Mouse (Mus musculus) neural tube, embryonic 15.5 days (tissue): ENCODE data around the gene Gpr3. TPM values are rescaled to one million over a fixed set of nuclear protein-coding genes. Genes with fewer than 3 reads are reported as not detected.

ENCODE experiments used
- ATAC-seq: fragments of 200-750 bp; cut with Nextera tagmentation; 2 replicates; pipeline ENCODE4 v1.8.0; 2017; ENCODE audit warnings: mild to moderate bottlenecking, moderate TSS enrichment, moderate library complexity; ENCODE audit not compliant: low FRiP score
- H3K27ac ChIP-seq: fragments of 300-500 bp; sonication (generic); replicated peaks from 2 replicates; pipeline ENCODE4 v1.5.1; 2015; ENCODE audit warnings: mild to moderate bottlenecking, inconsistent platforms
- H3K27me3 ChIP-seq: fragments of 300-500 bp; sonication (generic); replicated peaks from 2 replicates; pipeline ENCODE4 v1.6.1; 2015; ENCODE audit warnings: inconsistent platforms
- H3K36me3 ChIP-seq: fragments of 300-500 bp; sonication (generic); 2 replicates; pipeline ENCODE4 v1.6.1; 2015; ENCODE audit warnings: inconsistent platforms
- H3K4me1 ChIP-seq: fragments of 300-500 bp; sonication (generic); 2 replicates; pipeline ENCODE4 v1.6.1; 2015; ENCODE audit warnings: inconsistent platforms
- H3K4me2 ChIP-seq: fragments of 300-500 bp; sonication (generic); 2 replicates; pipeline ENCODE4 v1.6.1; 2015; ENCODE audit warnings: inconsistent platforms, mild to moderate bottlenecking, moderate library complexity
- H3K4me3 ChIP-seq: fragments of 300-500 bp; sonication (generic); replicated peaks from 2 replicates; pipeline ENCODE4 v1.5.1; 2015; ENCODE audit warnings: mild to moderate bottlenecking, inconsistent platforms
- H3K9ac ChIP-seq: fragments of 300-500 bp; sonication (generic); replicated peaks from 2 replicates; pipeline ENCODE4 v1.6.1; 2015; ENCODE audit warnings: mild to moderate bottlenecking, inconsistent platforms
- H3K9me3 ChIP-seq: fragments of 300-500 bp; sonication (generic); replicated peaks from 2 replicates; pipeline ENCODE4 v1.6.1; 2016; ENCODE audit warnings: inconsistent platforms
- WGBS: fragments of 180-500 bp; shearing (Covaris S2); methylation state at CpG from one replicate; pipeline ENCODE4 v1.1.7; 2015; ENCODE audit warnings: mixed read lengths; 5-methylcytosine and 5-hydroxymethylcytosine counted together
- polyA plus RNA-seq: library from polyadenylated mRNA; unstranded; fragments of >200 nt; fragmentation: Nextera tagmentation; extraction: Ambion mirVana; gene quantifications from 2 replicates; pipeline ENCODE4 v1.2.1, GENCODE M21; 2015

Gene Gpr3
- polyA plus RNA-seq, 1 experiment from 2014 or later, result 2.5 TPM

GRCm38 (mm10) chr4:133178305-133178704 is 34.0 kb downstream of the Gpr3 start:
- WGBS, result 94% methylated on average over 5 of the region's 5 CpGs
- H3K36me3 ChIP-seq, result 0 out of 2 replicates have a peak, but pooled peaks cover 2% of the 10 kb centered on the region

GRCm38 (mm10) chr4:133176761-133177403 is 35.5 kb downstream of the Gpr3 start:
- peak overlapping the region; percentile 38 for H3K4me2 ChIP-seq
- WGBS, result 31% methylated on average over 18 of the region's 18 CpGs
- H3K4me3 ChIP-seq, result no peak overlapping the region
- H3K27me3 ChIP-seq, result no peaks in the 10 kb centered on the region
- no peaks in the 10 kb centered on the region for H3K9me3 ChIP-seq
- 0 out of 2 replicates have a peak, but pooled peaks cover 2% of the 10 kb centered on the region for H3K36me3 ChIP-seq
- peak overlapping the region; percentile 79 for H3K27ac ChIP-seq
- peaks cover 29% of the 10 kb centered on the region for H3K4me1 ChIP-seq
- H3K9ac ChIP-seq, result 0 out of 2 replicates have a peak overlapping the region, but pooled peaks have one; percentile 23
- ATAC-seq, result peak; percentile 75

More at GRCm38 (mm10) chr4:133178305-133178704, 34.0 kb downstream of the Gpr3 start:
- Histone ChIP-seq H3K27me3 (no peaks in the 10 kb centered on the region), H3K27ac (no peak overlapping the region), H3K4me2 (no peak overlapping the region), H3K4me1 (peaks cover 29% of the 10 kb centered on the region), H3K9ac (no peak overlapping the region), H3K4me3 (no peak overlapping the region), H3K9me3 (no peaks in the 10 kb centered on the region)
- ATAC-seq, result no peak

GRCm38 (mm10) chr4:133175998-133176760 is 36.2 kb downstream of the Gpr3 start:
- H3K36me3 ChIP-seq, result 0 out of 2 replicates have a peak, but pooled peaks cover 2% of the 10 kb centered on the region
- 0 out of 2 replicates have a peak overlapping the region, but pooled peaks have one; percentile 23 for H3K9ac ChIP-seq
- no peaks in the 10 kb centered on the region for H3K27me3 ChIP-seq
- WGBS, result 34% methylated on average over 14 of the region's 14 CpGs
- no peak overlapping the region for H3K4me3 ChIP-seq
- H3K27ac ChIP-seq, result peak overlapping the region; percentile 79
- H3K4me1 ChIP-seq, result peaks cover 29% of the 10 kb centered on the region
- H3K4me2 ChIP-seq, result peak overlapping the region; percentile 38
- H3K9me3 ChIP-seq, result no peaks in the 10 kb centered on the region
- no peak for ATAC-seq

- no peak for ATAC-seq
- Histone ChIP-seq H3K9ac (no peak overlapping the region), H3K4me2 (no peak overlapping the region), H3K36me3 (0 out of 2 replicates have a peak, but pooled peaks cover 2% of the 10 kb centered on the region), H3K9me3 (no peaks in the 10 kb centered on the region), H3K27me3 (no peaks in the 10 kb centered on the region), H3K4me3 (no peak overlapping the region), H3K4me1 (peaks cover 31% of the 10 kb centered on the region), H3K27ac (0 out of 2 replicates have a peak overlapping the region, but pooled peaks have one; percentile 23)
- WGBS, result 84% methylated on average over 7 of the region's 7 CpGs
Observed at GRCm38 (mm10) chr4:133175274-133175673, 37.1 kb downstream of the Gpr3 start.

- Histone ChIP-seq H3K36me3 (0 out of 2 replicates have a peak, but pooled peaks cover 2% of the 10 kb centered on the region), H3K4me1 (peaks cover 31% of the 10 kb centered on the region), H3K9me3 (no peaks in the 10 kb centered on the region), H3K27me3 (no peaks in the 10 kb centered on the region), H3K4me2 (no peak overlapping the region), H3K27ac (0 out of 2 replicates have a peak overlapping the region, but pooled peaks have one; percentile 4), H3K9ac (no peak overlapping the region), H3K4me3 (no peak overlapping the region)
- WGBS, result 63% methylated on average over 4 of the region's 4 CpGs
- ATAC-seq, result no peak
Observed at GRCm38 (mm10) chr4:133174361-133174760, 38.0 kb downstream of the Gpr3 start.

GRCm38 (mm10) chr4:133172451-133172850 is 39.9 kb downstream of the Gpr3 start:
- ATAC-seq, result no peak
- Histone ChIP-seq H3K27me3 (no peaks in the 10 kb centered on the region), H3K4me1 (peaks cover 26% of the 10 kb centered on the region), H3K4me2 (no peak overlapping the region), H3K4me3 (no peak overlapping the region), H3K9me3 (no peaks in the 10 kb centered on the region), H3K27ac (no peak overlapping the region), H3K36me3 (no peaks in the 10 kb centered on the region), H3K9ac (no peak overlapping the region)
- WGBS, result 90% methylated on average over 4 of the region's 4 CpGs

- Histone ChIP-seq H3K9me3 (no peaks in the 10 kb centered on the region), H3K9ac (no peak overlapping the region), H3K36me3 (no peaks in the 10 kb centered on the region), H3K27me3 (no peaks in the 10 kb centered on the region), H3K27ac (no peak overlapping the region), H3K4me3 (no peak overlapping the region), H3K4me1 (peaks cover 9% of the 10 kb centered on the region), H3K4me2 (no peak overlapping the region)
- ATAC-seq, result no peak
Observed at GRCm38 (mm10) chr4:133170616-133171015, 41.7 kb downstream of the Gpr3 start.

GRCm38 (mm10) chr4:133170056-133170524 is 42.2 kb downstream of the Gpr3 start:
- H3K27me3 ChIP-seq, result no peaks in the 10 kb centered on the region
- 77% methylated on average over 3 of the region's 3 CpGs for WGBS
- no peaks in the 10 kb centered on the region for H3K36me3 ChIP-seq
- no peak overlapping the region for H3K9ac ChIP-seq
- no peak for ATAC-seq
- no peak overlapping the region for H3K4me2 ChIP-seq
- no peak overlapping the region; the same call in 1 of the 2 replicates for H3K27ac ChIP-seq
- H3K4me3 ChIP-seq, result no peak overlapping the region
- H3K9me3 ChIP-seq, result no peaks in the 10 kb centered on the region
- 0 out of 2 replicates have a peak, but pooled peaks cover 4% of the 10 kb centered on the region for H3K4me1 ChIP-seq

GRCm38 (mm10) chr4:133169237-133170055 is 42.9 kb downstream of the Gpr3 start:
- no peak overlapping the region for H3K4me3 ChIP-seq
- 0 out of 2 replicates have a peak, but pooled peaks cover 3% of the 10 kb centered on the region for H3K4me1 ChIP-seq
- no peak overlapping the region; the same call in 1 of the 2 replicates for H3K27ac ChIP-seq
- H3K9me3 ChIP-seq, result no peaks in the 10 kb centered on the region
- 89% methylated on average over 10 of the region's 10 CpGs for WGBS
- no peaks in the 10 kb centered on the region for H3K27me3 ChIP-seq
- no peaks in the 10 kb centered on the region for H3K36me3 ChIP-seq
- ATAC-seq, result no peak
- H3K4me2 ChIP-seq, result no peak overlapping the region
- H3K9ac ChIP-seq, result no peak overlapping the region

- Histone ChIP-seq H3K4me1 (0 out of 2 replicates have a peak, but pooled peaks cover 3% of the 10 kb centered on the region), H3K27ac (no peak overlapping the region), H3K4me2 (no peak overlapping the region), H3K4me3 (no peak overlapping the region), H3K27me3 (no peaks in the 10 kb centered on the region), H3K36me3 (no peaks in the 10 kb centered on the region), H3K9me3 (no peaks in the 10 kb centered on the region), H3K9ac (no peak overlapping the region)
- 90% methylated on average over 9 of the region's 9 CpGs for WGBS
- ATAC-seq, result no peak
Observed at GRCm38 (mm10) chr4:133166773-133167172, 45.6 kb downstream of the Gpr3 start.

GRCm38 (mm10) chr4:133162196-133162595 is 50.1 kb downstream of the Gpr3 start:
- WGBS, result 79% methylated on average over 6 of the region's 6 CpGs
- no peak for ATAC-seq
- H3K9ac ChIP-seq, result no peak overlapping the region
- no peaks in the 10 kb centered on the region for H3K27me3 ChIP-seq
- H3K36me3 ChIP-seq, result no peaks in the 10 kb centered on the region
- H3K4me3 ChIP-seq, result no peak overlapping the region
- H3K27ac ChIP-seq, result no peak overlapping the region
- 0 out of 2 replicates have a peak, but pooled peaks cover 4% of the 10 kb centered on the region for H3K4me1 ChIP-seq
- no peaks in the 10 kb centered on the region for H3K9me3 ChIP-seq
- no peak overlapping the region for H3K4me2 ChIP-seq
